Mouse (Mus musculus): ENCODE data around the gene Rnaseh2b. TPM values are rescaled to one million over a fixed set of nuclear protein-coding genes. Genes with fewer than 3 reads are reported as not detected.

Rnaseh2b gene
- 34.5 TPM for polyA plus RNA-seq (2017; shearing (Covaris generic))

GRCm38 (mm10) chr14:62292488-62293339 is at the start of gene Rnaseh2b, which contains the start of gene Dleu7:
Gene Rnaseh2b (plus strand): TSS chr14:62292589.
Gene Dleu7 (minus strand): TSS chr14:62293047.

Other genes with a start within 250 kb of the Rnaseh2b start
- gene Dleu7, start 458 bp downstream of the Rnaseh2b start, polyA plus RNA-seq (2017; shearing (Covaris generic)), result 0.35 TPM
- gene Gucy1b2, start 163.7 kb downstream of the Rnaseh2b start, polyA plus RNA-seq (2017; shearing (Covaris generic)), result not detected